Mouse (Mus musculus) kidney, adult 10 weeks (tissue): ENCODE data around the gene Odc1. TPM values are rescaled to one million over a fixed set of nuclear protein-coding genes. Genes with fewer than 3 reads are reported as not detected.

Experiments
- polyA plus RNA-seq: library from polyadenylated mRNA; stranded (reverse); fragments of 350-450 nt; fragmentation: Illumina TruSeq; extraction: RNeasy Lipid Tissue Mini Kit (QIAGEN cat#74804); gene quantifications from one replicate; pipeline ENCODE4 v1.2.3, GENCODE M21; 2014; ENCODE audit warnings: low read depth, low replicate concordance

Gene Odc1
- polyA plus RNA-seq, result 406 TPM

DNA sequence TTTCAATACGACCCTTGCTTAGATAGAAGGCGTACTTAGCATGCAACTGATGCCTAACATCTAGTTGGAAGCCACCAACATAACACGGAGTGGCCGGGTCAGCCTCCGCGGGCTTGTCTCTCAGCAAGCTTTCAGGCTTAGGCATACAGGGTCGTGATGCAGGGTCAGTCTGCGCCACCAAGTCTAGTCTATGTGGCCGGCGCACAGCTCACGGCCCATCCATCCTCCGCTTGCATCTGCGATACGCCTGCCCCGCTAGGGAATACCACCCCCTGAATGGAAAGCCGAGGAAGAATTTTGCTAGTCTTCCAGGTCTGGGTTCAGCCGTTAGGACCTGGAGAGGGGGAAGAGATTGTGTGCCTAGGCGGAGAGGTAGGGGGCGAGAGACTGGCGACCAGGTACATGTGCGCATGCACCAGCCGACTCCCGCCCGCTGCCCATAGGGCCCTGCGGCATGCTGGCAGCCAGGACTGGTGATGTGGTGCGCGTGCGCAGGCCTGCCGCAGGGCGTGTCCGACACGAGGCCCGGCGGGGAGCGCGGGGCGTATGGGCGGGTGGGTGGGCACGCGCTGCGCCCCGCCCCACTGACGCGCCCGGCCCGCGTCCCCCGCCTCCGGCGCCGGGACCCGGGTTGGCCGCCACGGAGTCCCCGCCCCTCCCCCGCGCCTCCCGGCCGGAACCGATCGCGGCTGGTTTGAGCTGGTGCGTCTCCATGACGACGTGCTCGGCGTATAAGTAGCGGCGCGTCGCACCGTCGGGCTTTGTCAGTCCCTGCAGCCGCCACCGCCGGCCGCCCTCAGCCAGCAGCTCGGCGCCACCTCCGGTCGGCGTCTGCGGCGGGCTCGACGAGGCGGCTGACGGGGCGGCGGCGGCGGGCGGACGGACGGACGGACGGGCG is at the start of gene Odc1:
Odc1 (plus strand) TSS at position 586 of the 898 bp plus-strand sequence.

Other genes with a start within 250 kb of the Odc1 start
- gene Atp6v1c2, start 215.4 kb upstream of the Odc1 start, polyA plus RNA-seq, result 18.1 TPM
- 15.1 TPM for gene Nol10, start 196.3 kb upstream of the Odc1 start, polyA plus RNA-seq
- 24.7 TPM for gene Hpcal1, start 146.1 kb downstream of the Odc1 start, polyA plus RNA-seq